Mouse (Mus musculus) forebrain, embryonic 11.5 days (tissue): ENCODE data around the gene Trim30c. TPM values are rescaled to one million over a fixed set of nuclear protein-coding genes. Genes with fewer than 3 reads are reported as not detected.
"Not testable (repeated sequence)": the region's sequence is repeated elsewhere in the genome, so short reads cannot be mapped to it uniquely, and the experiment has no call there.

ENCODE experiments used
- ATAC-seq: fragments of 200-750 bp; cut with Nextera tagmentation; replicated peaks from 2 replicates; pipeline ENCODE4 v1.8.0; 2017; ENCODE audit warnings: moderate TSS enrichment; ENCODE audit not compliant: low FRiP score
- DNase-seq: peaks from one replicate; pipeline ENCODE4 v3.0.0-alpha.2; 2017; ENCODE audit warnings: low spot score
- H3K27ac ChIP-seq: fragments of 300-500 bp; sonication (generic); 2 replicates; pipeline ENCODE4 v1.5.1; 2014; ENCODE audit warnings: low read depth, low read length
- H3K27me3 ChIP-seq: fragments of 300-500 bp; sonication (generic); 2 replicates; pipeline ENCODE4 v1.6.1; 2014; ENCODE audit warnings: mild to moderate bottlenecking, low read length, mixed read lengths; ENCODE audit not compliant: control insufficient read depth, insufficient read depth
- H3K36me3 ChIP-seq: fragments of 300-500 bp; sonication (generic); 2 replicates; pipeline ENCODE4 v1.6.1; 2014; ENCODE audit warnings: mild to moderate bottlenecking, low read length, moderate library complexity, mixed read lengths; ENCODE audit not compliant: control insufficient read depth, insufficient read depth
- H3K4me1 ChIP-seq: fragments of 300-500 bp; sonication (generic); replicated peaks from 2 replicates; pipeline ENCODE4 v1.6.1; 2014; ENCODE audit warnings: low read length, mixed read lengths; ENCODE audit not compliant: control insufficient read depth, insufficient read depth
- H3K4me2 ChIP-seq: fragments of 300-500 bp; sonication (generic); 2 replicates; pipeline ENCODE4 v1.6.1; 2014; ENCODE audit warnings: low read depth, mild to moderate bottlenecking, low read length, moderate library complexity, mixed read lengths; ENCODE audit not compliant: severe bottlenecking
- H3K4me3 ChIP-seq: fragments of 300-500 bp; sonication (generic); 2 replicates; pipeline ENCODE4 v1.5.1; 2014; ENCODE audit warnings: low read depth, low read length
- H3K9ac ChIP-seq: fragments of 300-500 bp; sonication (generic); 2 replicates; pipeline ENCODE4 v1.6.1; 2014; ENCODE audit warnings: low read length
- H3K9me3 ChIP-seq: fragments of 300-500 bp; sonication (generic); 2 replicates; pipeline ENCODE4 v1.6.1; 2016; ENCODE audit warnings: low read length, mixed read lengths; ENCODE audit not compliant: control insufficient read depth
- whole genome bisulfite sequencing: fragments of 180-500 bp; shearing (Covaris S2); extraction: QIAGEN DNeasy Blood & Tissue Kit; methylation state at CpG from one replicate; pipeline ENCODE4 v1.1.7; 2014; 5-methylcytosine and 5-hydroxymethylcytosine counted together
- polyA plus RNA-seq: library from polyadenylated mRNA; unstranded; fragments of >200 nt; fragmentation: Nextera tagmentation; extraction: Ambion mirVana; gene quantifications from 2 replicates; pipeline ENCODE4 v1.2.1, GENCODE M21; 2014

The Trim30c gene
- polyA plus RNA-seq, 1 experiment from 2014 or later = not detected

DNA sequence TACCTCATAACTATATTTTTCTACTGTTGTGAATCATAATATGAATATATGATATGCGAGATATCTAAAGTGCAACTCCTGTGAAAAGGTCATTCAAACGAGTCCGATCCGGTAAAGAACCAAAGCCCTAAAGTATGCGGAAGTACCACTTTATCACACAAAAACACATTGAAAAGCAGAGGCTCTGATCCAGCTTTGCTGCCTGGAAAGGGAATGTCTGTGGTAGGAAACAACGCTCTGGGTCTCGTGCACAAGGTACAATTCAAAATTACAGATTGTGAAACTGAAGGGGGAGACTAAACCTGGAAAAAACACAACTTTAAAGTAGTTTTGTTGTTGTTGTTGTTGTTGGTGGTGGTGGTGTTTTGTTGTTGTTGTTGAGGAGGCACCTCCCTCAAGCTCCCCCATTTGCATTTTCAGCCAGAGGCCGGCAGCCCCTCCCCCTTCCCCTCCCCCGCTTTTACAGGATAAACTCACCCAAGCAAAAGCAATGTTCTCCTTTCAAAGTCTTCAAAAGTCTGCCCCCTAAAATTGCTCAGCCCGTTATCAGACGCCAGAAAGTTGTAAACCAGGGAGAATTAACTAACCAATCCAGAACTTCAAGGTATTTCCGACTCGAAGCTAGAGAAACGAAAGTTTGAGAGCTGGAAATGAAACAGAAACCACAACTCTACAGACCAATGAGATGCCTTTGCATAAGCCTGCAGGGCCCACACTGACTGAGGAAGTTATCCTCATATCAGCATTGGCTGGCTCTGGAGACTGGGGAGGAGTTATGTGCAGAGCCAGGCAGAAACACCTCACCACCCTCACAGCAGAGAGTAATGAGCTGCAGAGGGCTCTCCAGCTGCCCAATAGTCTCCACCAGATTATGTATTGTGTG, 47.7 kb downstream of the Trim30c start, which contains the start of gene Trim12c:
Gene Trim12c, minus strand, starts transcription at position 646 of the 883 bp plus-strand sequence.
- Histone ChIP-seq H3K4me3 (peak within 1 kb of the TSS; percentile 25; the same call in 1 of the 2 replicates), H3K9ac (no peak within 1 kb of the TSS; the same call in 1 of the 2 replicates), H3K36me3 (no peaks in the 10 kb centered on the region), H3K27me3 (no peaks in the 10 kb centered on the region), H3K27ac (no peak within 1 kb of the TSS), H3K4me1 (no peaks in the 10 kb centered on the region; the same call in 1 of the 2 replicates), H3K4me2 (peak within 1 kb of the TSS; percentile 45), H3K9me3 (no peaks in the 10 kb centered on the region)
- ATAC-seq (peak; percentile 97), DNase-seq (peak; percentile 71)
- 10% methylated on average over 14 of the region's 14 CpGs for WGBS

DNA sequence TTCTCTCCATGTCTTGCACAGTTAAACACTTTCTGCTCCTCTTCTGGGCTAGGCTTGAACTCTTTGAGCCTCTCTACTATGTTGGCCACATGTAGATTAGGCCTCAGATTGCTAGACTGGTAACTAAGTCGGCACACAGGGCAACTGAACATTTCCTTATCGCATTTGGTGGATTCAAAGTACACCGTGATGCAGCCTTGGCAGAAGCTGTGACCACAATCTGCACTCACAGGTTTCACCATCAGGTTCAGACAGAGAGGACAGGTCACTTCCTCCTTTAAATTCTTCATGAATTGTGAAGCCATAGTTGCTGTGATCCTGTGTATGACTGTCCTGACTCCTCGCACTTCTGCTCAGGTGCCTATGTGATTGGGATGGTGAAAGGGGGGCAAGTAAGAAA, 52.6 kb downstream of the Trim30c start:
- H3K9ac ChIP-seq, H3K4me1 ChIP-seq, H3K9me3 ChIP-seq, H3K27me3 ChIP-seq, DNase-seq, ATAC-seq, H3K36me3 ChIP-seq, H3K27ac ChIP-seq, H3K4me3 ChIP-seq, H3K4me2 ChIP-seq: not testable (repeated sequence)
- WGBS = 91% methylated on average over 4 of the region's 4 CpGs

DNA sequence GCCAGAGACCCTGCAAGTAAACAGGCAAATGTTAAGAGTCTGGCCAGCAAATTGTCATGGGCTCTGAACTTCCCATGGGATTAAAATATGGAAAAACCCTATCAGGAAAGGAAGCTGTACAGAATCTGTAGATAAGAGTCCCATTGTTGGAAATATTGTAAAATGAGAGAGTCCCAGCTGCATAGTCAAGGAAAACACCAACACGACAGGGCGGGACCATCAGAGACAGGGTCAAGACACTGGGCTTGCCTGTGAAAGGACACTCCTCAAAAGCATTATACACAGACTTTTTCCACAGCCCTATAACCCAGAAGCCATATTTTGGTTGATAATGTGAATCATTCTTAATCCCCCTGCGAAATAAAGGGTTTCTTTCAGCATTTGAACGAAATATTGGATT, 59.9 kb downstream of the Trim30c start:
- not testable (repeated sequence) for H3K9me3 ChIP-seq, H3K4me3 ChIP-seq, H3K36me3 ChIP-seq, DNase-seq, H3K27me3 ChIP-seq, H3K4me1 ChIP-seq, H3K4me2 ChIP-seq, H3K9ac ChIP-seq, ATAC-seq, H3K27ac ChIP-seq
- WGBS = 83% methylated on average over 2 of the region's 4 CpGs

DNA sequence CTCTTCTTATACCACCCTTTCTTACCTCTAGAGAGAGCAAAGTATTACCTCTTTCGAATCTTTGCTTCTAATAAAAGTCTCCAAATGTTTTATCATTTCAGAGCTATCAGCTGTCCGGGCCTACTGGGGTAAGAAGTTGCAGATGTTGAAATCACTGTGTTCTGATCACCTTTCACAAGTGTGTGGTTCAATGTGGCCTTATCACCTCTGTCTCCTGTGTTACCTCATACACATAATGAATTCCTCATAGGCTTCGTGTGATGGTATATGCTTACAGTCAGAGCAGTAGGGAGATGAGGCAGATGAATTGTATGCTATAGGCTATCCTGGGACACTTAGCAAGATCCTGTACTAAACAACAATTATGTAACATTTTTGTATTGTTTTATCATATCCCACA, 65.1 kb downstream of the Trim30c start:
- not testable (repeated sequence) for ATAC-seq, H3K9ac ChIP-seq, H3K36me3 ChIP-seq, H3K4me1 ChIP-seq, H3K4me3 ChIP-seq, H3K4me2 ChIP-seq, H3K27ac ChIP-seq, H3K9me3 ChIP-seq, H3K27me3 ChIP-seq, DNase-seq
- WGBS = 81% methylated on average over 3 of the region's 3 CpGs

Other genes with a start within 250 kb of the Trim30c start
- gene Olfm5, start 236.0 kb downstream of the Trim30c start, polyA plus RNA-seq = not detected in 2 replicates
- 0.27 and 0.40 TPM in 2 replicates for gene Olfr648, start 217.4 kb downstream of the Trim30c start, polyA plus RNA-seq
- gene Olfr649, start 204.9 kb downstream of the Trim30c start, polyA plus RNA-seq = not detected in 2 replicates
- 2.7 and 3.3 TPM in 2 replicates for gene Trim6, start 182.0 kb downstream of the Trim30c start, polyA plus RNA-seq
- gene Trim34a, start 156.4 kb downstream of the Trim30c start, polyA plus RNA-seq = 0.64 and 1.1 TPM in 2 replicates
- gene Trim5, start 112.7 kb downstream of the Trim30c start, polyA plus RNA-seq = 0.12 TPM in 1 of 2 replicates, not detected in the other
- gene Trim12a, start 85.4 kb downstream of the Trim30c start, polyA plus RNA-seq = 1.5 and 1.7 TPM in 2 replicates
- not detected in 2 replicates for gene Trim34b, start 71.4 kb downstream of the Trim30c start, polyA plus RNA-seq
- gene Trim12c, start 47.5 kb downstream of the Trim30c start, polyA plus RNA-seq = 0.69 and 0.75 TPM in 2 replicates
- not detected in 2 replicates for gene Trim30b, start 31.0 kb downstream of the Trim30c start, polyA plus RNA-seq
- gene Trim30a, start 64.4 kb upstream of the Trim30c start, polyA plus RNA-seq = 0.33 and 0.45 TPM in 2 replicates
- gene Trim30d, start 107.0 kb upstream of the Trim30c start, polyA plus RNA-seq = 0.08 TPM in 1 of 2 replicates, not detected in the other
- not detected in 2 replicates for gene Olfr651, start 149.3 kb upstream of the Trim30c start, polyA plus RNA-seq
- gene Olfr652, start 160.1 kb upstream of the Trim30c start, polyA plus RNA-seq = not detected in 2 replicates
- not detected in 2 replicates for gene Olfr653, start 176.5 kb upstream of the Trim30c start, polyA plus RNA-seq
- gene Olfr654, start 186.2 kb upstream of the Trim30c start, polyA plus RNA-seq = not detected in 2 replicates
- not detected in 2 replicates for gene Olfr655, start 200.9 kb upstream of the Trim30c start, polyA plus RNA-seq
- not detected in 2 replicates for gene Olfr656, start 213.1 kb upstream of the Trim30c start, polyA plus RNA-seq
- not detected in 2 replicates for gene Olfr657, start 224.0 kb upstream of the Trim30c start, polyA plus RNA-seq
- gene Olfr658, start 246.5 kb upstream of the Trim30c start, polyA plus RNA-seq = not detected in 2 replicates